Mouse (Mus musculus) stomach, embryonic 16.5 days (tissue): ENCODE results near the gene Bpifb9b. TPM values are rescaled to one million over a fixed set of nuclear protein-coding genes. Genes with fewer than 3 reads are reported as not detected.
"Not testable (repeated sequence)": the region's sequence is repeated elsewhere in the genome, so short reads cannot be mapped to it uniquely, and the experiment has no call there.

ENCODE experiments used
- ATAC-seq: fragments of 200-750 bp; cut with Nextera tagmentation; 2 replicates; pipeline ENCODE4 v1.8.0; 2017; ENCODE audit warnings: moderate number of reproducible peaks, moderate TSS enrichment; ENCODE audit not compliant: insufficient read depth, low FRiP score
- H3K27ac ChIP-seq: fragments of 300-500 bp; sonication (generic); 2 replicates; pipeline ENCODE4 v1.5.1; 2014; ENCODE audit warnings: low read length
- H3K27me3 ChIP-seq: fragments of 300-500 bp; sonication (generic); 2 replicates; pipeline ENCODE4 v1.6.1; 2014; ENCODE audit warnings: low read length, control low read depth, mixed read lengths; ENCODE audit not compliant: control insufficient read depth, insufficient read depth
- H3K36me3 ChIP-seq: fragments of 300-500 bp; sonication (generic); 2 replicates; pipeline ENCODE4 v1.6.1; 2014; ENCODE audit warnings: low read length; ENCODE audit not compliant: control insufficient read depth, insufficient read depth
- H3K4me1 ChIP-seq: fragments of 300-500 bp; sonication (generic); 2 replicates; pipeline ENCODE4 v1.6.1; 2014; ENCODE audit warnings: low read length, control low read depth, mixed read lengths; ENCODE audit not compliant: control insufficient read depth, insufficient read depth
- H3K4me2 ChIP-seq: fragments of 300-500 bp; sonication (generic); 2 replicates; pipeline ENCODE4 v1.6.1; 2014; ENCODE audit warnings: low read depth, low read length, mixed read lengths
- H3K4me3 ChIP-seq: fragments of 300-500 bp; sonication (generic); replicated peaks from 2 replicates; pipeline ENCODE4 v1.5.1; 2014; ENCODE audit warnings: mild to moderate bottlenecking, low read length
- H3K9ac ChIP-seq: fragments of 300-500 bp; sonication (generic); 2 replicates; pipeline ENCODE4 v1.6.1; 2014; ENCODE audit warnings: low read length
- H3K9me3 ChIP-seq: fragments of 300-500 bp; sonication (generic); replicated peaks from 2 replicates; pipeline ENCODE4 v1.6.1; 2016; ENCODE audit warnings: low read length, control low read depth; ENCODE audit not compliant: control insufficient read depth
- WGBS: fragments of 180-500 bp; shearing (Covaris S2); extraction: QIAGEN DNeasy Blood & Tissue Kit; methylation state at CpG from one replicate; pipeline ENCODE4 v1.1.7; 2014; 5-methylcytosine and 5-hydroxymethylcytosine counted together
- polyA plus RNA-seq: library from polyadenylated mRNA; unstranded; fragments of >200 nt; fragmentation: Nextera tagmentation; extraction: Ambion mirVana; gene quantifications from 2 replicates; pipeline ENCODE4 v1.2.1, GENCODE M21; 2015

Bpifb9b gene
- polyA plus RNA-seq = not detected in 2 replicates

DNA sequence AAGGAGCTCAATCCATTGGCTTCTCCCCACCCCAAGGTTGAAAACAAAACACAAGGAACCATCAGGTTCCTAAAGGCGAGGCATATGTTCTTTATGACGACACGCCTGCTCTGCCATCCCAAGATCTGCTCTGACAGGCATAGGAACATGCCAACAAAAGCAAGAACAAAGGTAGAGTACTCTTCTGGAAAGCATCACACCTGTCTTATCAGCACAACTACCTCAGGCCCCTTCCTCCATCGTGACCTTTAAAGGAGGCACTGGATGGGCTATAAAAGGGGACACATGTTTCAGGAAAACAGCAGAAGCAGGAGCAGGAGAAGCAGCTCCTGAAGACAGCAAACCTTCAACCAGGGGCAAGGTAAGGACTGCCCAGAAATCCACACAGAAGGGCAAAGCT is at the start of gene Bpifb9b:
Gene Bpifb9b, plus strand, starts transcription at position 301 of the 400 bp plus-strand sequence.
- H3K4me3 ChIP-seq, H3K36me3 ChIP-seq, H3K27me3 ChIP-seq, H3K4me2 ChIP-seq, H3K4me1 ChIP-seq, H3K27ac ChIP-seq, H3K9me3 ChIP-seq, ATAC-seq, H3K9ac ChIP-seq: not testable (repeated sequence)
- WGBS = 80% methylated on average over 4 of the region's 4 CpGs

DNA sequence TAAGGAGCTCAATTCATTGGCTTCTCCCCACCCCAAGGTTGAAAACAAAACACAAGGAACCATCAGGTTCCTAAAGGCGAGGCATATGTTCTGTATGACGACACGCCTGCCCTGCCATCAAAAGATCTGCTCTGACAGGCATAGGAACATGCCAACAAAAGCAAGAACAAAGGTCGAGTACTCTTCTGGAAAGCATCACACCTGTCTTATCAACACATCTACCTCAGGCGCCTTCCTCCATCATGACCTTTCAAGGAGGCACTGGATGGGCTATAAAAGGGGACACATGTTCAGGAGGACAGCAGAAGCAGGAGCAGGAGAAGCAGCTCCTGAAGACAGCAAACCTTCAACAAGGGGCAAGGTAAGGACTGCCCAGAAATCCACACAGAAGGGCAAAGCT is 49.5 kb upstream of the Bpifb9b start, which contains the start of gene Bpifb9a:
Gene Bpifb9a, plus strand, starts transcription at position 301 of the 400 bp plus-strand sequence.
- H3K4me3 ChIP-seq, H3K36me3 ChIP-seq, ATAC-seq, H3K9ac ChIP-seq, H3K27me3 ChIP-seq, H3K9me3 ChIP-seq, H3K4me2 ChIP-seq, H3K27ac ChIP-seq, H3K4me1 ChIP-seq: not testable (repeated sequence)
- WGBS = 72% methylated on average over 5 of the region's 5 CpGs

- H3K4me3 ChIP-seq, H3K27me3 ChIP-seq, H3K9me3 ChIP-seq, H3K27ac ChIP-seq, H3K36me3 ChIP-seq, H3K9ac ChIP-seq, H3K4me1 ChIP-seq, H3K4me2 ChIP-seq, ATAC-seq: not testable (repeated sequence)
- WGBS = 73% methylated on average over 3 of the region's 3 CpGs
These were observed 42.6 kb upstream of the Bpifb9b start for GRCm38 (mm10) chr2:154264397-154264796.

- 83% methylated on average over 3 of the region's 3 CpGs for WGBS
- ATAC-seq, H3K4me3 ChIP-seq: not testable (repeated sequence)
These were observed 15.2 kb upstream of the Bpifb9b start for GRCm38 (mm10) chr2:154291866-154292265.

DNA sequence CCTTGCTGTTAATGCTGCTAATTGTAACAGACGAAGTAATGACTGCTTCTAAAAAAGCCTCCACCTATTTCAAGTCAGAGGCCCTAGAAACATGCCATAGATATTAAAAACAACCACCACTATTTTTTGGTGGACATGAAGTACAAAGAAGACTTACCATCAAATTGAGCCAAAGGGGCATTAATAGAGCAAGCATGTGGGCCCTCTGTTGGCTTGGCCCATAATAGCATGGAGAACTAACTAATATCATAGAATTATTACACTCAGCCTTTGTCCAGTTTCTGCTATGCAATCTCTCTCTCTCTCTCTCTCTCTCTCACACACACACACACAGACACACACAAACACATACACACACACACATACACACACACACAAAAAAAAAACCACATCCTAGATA is 14.2 kb upstream of the Bpifb9b start:
- H3K4me1 ChIP-seq = no peaks in the 10 kb centered on the region
- H3K36me3 ChIP-seq = no peaks in the 10 kb centered on the region
- no peaks in the 10 kb centered on the region for H3K27me3 ChIP-seq
- ATAC-seq = no peak
- no peaks in the 10 kb centered on the region for H3K9me3 ChIP-seq
- no peak overlapping the region for H3K4me3 ChIP-seq
- 77% methylated on average over 1 of the region's 1 CpGs for WGBS
- H3K27ac ChIP-seq = no peak overlapping the region
- no peak overlapping the region for H3K4me2 ChIP-seq
- no peak overlapping the region for H3K9ac ChIP-seq

More at GRCm38 (mm10) chr2:154291866-154292265, 15.2 kb upstream of the Bpifb9b start:
- not testable (repeated sequence) for H3K9me3 ChIP-seq, H3K9ac ChIP-seq, H3K4me2 ChIP-seq, H3K27me3 ChIP-seq, H3K27ac ChIP-seq, H3K4me1 ChIP-seq, H3K36me3 ChIP-seq

DNA sequence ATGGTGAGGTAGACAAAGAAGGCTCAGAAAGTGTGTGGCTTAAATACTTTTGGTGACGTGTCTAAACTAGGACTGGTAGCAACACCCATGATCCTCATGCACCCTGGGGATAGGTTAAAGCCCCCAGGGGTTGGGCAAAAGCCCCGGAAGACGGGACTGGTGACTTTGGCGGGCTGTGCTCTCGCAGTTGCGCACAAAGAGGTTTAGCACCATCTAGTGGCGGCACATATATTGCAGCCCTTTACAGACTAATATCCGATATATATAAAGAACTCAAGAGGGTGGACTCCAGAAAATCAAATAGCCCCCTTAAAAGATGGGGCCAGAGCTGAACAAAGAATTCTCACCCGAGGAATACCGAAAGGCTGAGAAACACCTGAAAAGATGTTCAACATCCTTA is 12.3 kb upstream of the Bpifb9b start:
- not testable (repeated sequence) for H3K27me3 ChIP-seq, H3K36me3 ChIP-seq, H3K9me3 ChIP-seq, ATAC-seq, H3K27ac ChIP-seq, H3K4me3 ChIP-seq, H3K4me1 ChIP-seq, H3K9ac ChIP-seq
- peak overlapping the region; percentile 31; the same call in 1 of the 2 replicates for H3K4me2 ChIP-seq
- 3% methylated on average over 10 of the region's 10 CpGs for WGBS

GRCm38 (mm10) chr2:154300496-154300895 is 6.5 kb upstream of the Bpifb9b start:
- no peaks in the 10 kb centered on the region for H3K27me3 ChIP-seq
- H3K4me1 ChIP-seq = no peaks in the 10 kb centered on the region
- no peak overlapping the region for H3K9ac ChIP-seq
- no peaks in the 10 kb centered on the region for H3K9me3 ChIP-seq
- H3K4me2 ChIP-seq = no peak overlapping the region
- H3K4me3 ChIP-seq = no peak overlapping the region
- H3K27ac ChIP-seq = no peak overlapping the region
- H3K36me3 ChIP-seq = no peaks in the 10 kb centered on the region
- peak; percentile 37; the same call in 1 of the 2 replicates for ATAC-seq
- 8% methylated on average over 1 of the region's 1 CpGs for WGBS

DNA sequence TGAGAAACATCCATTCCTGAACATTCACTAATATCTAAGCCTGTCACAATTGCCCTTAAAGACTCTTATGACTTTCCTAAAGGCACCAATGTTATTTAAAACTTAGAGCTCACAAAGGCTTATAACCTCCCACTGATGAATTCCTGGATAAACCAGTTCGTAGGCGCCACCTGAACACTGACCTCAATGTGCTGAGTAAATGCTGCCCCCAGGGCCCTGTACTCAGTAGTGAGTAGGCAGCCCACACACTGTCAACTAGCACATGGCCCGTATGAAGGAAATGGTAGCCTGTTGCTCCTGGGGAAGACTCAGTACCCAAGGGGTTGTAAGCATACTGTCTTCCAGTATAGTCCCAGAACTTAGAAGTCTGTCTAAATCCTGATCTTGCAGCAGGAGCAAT is 5.3 kb upstream of the Bpifb9b start:
- Histone ChIP-seq H3K27me3 (no peaks in the 10 kb centered on the region), H3K9ac (no peak overlapping the region), H3K4me3 (no peak overlapping the region), H3K9me3 (no peaks in the 10 kb centered on the region), H3K4me2 (no peak overlapping the region), H3K4me1 (no peaks in the 10 kb centered on the region), H3K36me3 (no peaks in the 10 kb centered on the region), H3K27ac (no peak overlapping the region)
- no peak for ATAC-seq
- 78% methylated on average over 3 of the region's 3 CpGs for WGBS

GRCm38 (mm10) chr2:154304604-154305003 is 2.4 kb upstream of the Bpifb9b start:
- H3K27ac ChIP-seq, H3K9me3 ChIP-seq, H3K4me3 ChIP-seq, H3K27me3 ChIP-seq, ATAC-seq, H3K4me1 ChIP-seq, H3K4me2 ChIP-seq, H3K9ac ChIP-seq, H3K36me3 ChIP-seq: not testable (repeated sequence)
- 80% methylated on average over 1 of the region's 3 CpGs for WGBS

- H3K4me2 ChIP-seq, H3K27me3 ChIP-seq, ATAC-seq, H3K9me3 ChIP-seq, H3K9ac ChIP-seq, H3K4me1 ChIP-seq, H3K4me3 ChIP-seq, H3K27ac ChIP-seq, H3K36me3 ChIP-seq: not testable (repeated sequence)
- 82% methylated on average over 5 of the region's 5 CpGs for WGBS
These were observed 6.7 kb downstream of the Bpifb9b start for GRCm38 (mm10) chr2:154313771-154314170.
